Mouse (Mus musculus): Measurements from ENCODE around the gene Alpk1.

Gene Alpk1

DNA sequence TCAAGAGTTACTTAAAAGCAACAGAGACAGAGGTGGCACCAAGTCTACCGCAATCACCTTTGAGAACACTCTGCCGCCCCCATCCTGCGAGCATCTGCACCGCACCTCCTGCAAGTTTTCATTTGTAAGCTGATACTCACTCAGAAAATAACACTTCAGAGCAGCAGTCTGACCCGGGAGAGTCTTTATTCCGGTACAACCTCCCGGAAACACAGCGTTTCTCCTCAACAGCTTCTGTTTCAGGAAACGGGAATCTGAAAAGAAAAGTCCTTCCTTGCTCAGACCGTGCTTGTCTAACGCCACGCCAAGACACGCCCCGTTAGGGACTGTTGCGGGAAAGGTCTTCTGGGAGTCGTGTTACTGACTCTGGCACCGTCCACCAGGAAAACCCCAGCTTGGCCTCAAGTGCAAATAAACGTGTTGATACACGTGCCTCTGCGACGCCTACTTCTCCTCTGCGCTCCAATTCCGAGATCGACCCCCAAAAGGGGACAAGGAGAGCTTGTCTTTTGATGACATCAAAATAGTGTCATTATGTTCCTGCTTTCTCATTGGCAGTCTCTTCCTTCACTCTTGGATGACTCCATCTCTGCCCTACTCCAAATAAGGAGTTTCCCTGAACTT is at the start of gene Alpk1:
Gene Alpk1, minus strand, starts transcription at position 507 of the 624 bp plus-strand sequence.
- DNase-seq (ENCODE audit: low spot score in 2 of 2), result no peak

DNA sequence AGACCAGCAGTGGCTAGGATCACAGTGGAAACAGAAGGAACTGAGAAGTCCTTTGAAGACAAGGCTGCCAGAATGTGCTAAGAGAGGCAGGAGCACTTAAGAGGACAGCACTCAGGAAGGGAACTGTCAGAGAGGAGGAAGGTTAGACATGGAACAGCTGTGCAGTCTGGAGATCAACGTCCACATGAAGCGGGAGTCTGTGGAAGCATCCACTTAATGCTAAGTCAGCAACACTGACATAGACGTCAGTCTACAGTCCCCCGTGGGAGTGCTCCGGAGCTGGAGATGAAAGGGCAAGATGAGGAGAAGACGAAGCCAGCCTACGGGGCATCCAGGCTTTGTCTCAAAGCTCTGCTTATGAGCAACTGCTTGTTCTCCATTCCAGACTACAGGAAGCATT is 46.8 kb upstream of the Alpk1 start:
- no peak for DNase-seq (ENCODE audit: low spot score in 2 of 2)

DNA sequence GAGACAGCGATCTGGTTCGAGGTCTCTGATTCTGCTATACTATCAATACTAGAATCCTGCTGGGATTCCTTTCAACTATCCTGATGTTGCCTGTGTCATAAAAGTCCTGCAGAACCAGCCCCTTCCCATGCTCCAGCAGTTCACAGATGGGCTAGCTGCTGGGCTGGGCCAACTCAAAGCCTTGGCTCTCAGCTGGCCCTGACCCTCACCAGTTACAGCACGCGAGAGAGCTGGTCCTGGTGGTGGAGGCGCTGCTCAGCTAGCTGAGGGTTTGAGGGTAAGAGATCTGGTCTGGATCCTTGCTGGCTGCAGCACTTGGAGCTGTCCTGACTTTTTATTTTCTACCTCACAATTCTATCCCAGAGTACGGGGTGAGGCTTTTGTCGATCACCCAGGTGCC is 46.2 kb upstream of the Alpk1 start:
- DNase-seq (ENCODE audit: low spot score in 2 of 2), result no peak

DNA sequence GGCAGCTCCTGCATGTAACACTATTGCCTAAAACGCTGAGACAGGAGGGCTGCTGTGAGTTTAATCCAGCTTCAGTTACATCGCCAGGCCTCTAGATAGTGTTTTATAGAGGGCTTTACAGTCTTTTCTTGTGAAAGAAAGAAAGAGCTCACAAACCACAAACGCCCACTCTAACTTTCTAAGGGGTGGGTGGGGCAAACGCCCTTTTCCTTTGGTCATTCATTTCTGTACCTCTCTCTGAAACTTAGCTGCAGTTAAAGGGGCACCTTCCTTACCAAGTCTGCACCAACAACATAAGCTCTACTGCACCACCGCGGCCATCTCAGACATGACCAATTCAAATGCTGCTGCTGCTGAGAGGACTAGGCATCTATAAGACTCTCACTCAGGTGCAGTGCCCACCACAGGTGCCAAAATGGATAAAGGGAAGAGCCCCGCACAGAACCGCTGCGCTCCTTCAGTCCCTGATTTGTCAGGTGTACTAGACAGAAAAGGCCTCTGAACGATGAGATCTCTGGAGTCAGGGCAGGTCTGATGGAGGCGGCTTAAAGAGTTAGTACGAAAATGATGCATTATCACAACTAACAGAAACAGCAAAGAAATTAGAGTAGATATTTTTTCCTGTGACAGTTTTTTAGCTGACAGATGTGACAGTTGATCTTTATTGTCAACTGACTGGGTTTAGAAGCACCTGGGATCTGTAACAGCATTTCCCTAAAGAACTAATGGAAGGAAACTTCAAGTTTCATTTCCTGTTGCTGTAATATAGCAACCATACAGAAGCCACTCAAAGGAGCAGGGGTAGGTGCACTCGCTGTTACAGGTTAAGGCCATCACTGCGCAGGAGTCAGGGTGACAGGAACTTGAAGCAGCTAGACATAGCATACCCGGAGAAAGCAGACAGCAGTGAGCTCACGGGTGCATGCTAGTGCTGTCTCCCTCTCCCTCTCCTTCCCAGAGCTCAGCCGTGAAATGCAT is 43.8 kb upstream of the Alpk1 start:
- DNase-seq (ENCODE audit: low spot score in 2 of 2), result no peak

DNA sequence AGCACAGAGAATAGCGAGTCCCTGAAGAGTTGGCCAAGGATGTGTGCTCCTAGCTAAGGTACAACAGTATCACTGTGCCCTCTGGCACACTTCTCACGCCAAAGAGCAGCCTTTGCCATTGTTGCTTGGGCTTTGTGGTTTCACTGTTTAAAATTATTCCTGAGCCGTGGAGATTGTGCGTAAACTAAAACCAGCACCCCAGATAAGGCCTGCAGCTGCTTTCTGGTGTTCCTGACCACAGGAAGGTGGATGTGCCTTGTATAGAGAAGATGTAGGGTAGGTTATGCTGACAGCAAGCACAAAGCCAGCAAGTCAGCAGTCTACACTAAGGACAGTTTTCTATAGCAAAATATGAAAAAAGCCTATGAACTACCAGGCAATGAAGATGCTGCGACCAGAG is 40.9 kb upstream of the Alpk1 start:
- DNase-seq (ENCODE audit: low spot score in 2 of 2), result no peak

DNA sequence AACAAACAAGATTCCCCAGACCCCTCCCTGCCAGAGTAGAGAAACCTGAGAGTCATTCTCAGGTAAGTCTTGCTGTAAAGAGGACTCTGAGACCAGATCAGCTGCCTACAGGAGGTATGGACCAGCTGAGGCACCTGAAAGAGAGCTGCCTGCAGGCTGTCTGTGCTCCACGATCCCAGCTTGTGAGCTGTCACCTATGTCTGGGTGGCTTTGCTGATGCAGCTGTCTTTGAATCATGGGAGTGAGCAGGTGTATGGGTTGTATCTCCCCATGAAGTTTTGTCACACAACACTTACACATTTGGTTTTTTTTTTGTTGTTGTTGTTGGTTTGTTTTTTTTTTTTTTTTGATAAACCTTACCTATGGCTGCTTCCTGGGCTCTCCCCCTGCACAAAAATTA is 40.1 kb upstream of the Alpk1 start:
- no peak for DNase-seq (ENCODE audit: low spot score in 2 of 2)

DNA sequence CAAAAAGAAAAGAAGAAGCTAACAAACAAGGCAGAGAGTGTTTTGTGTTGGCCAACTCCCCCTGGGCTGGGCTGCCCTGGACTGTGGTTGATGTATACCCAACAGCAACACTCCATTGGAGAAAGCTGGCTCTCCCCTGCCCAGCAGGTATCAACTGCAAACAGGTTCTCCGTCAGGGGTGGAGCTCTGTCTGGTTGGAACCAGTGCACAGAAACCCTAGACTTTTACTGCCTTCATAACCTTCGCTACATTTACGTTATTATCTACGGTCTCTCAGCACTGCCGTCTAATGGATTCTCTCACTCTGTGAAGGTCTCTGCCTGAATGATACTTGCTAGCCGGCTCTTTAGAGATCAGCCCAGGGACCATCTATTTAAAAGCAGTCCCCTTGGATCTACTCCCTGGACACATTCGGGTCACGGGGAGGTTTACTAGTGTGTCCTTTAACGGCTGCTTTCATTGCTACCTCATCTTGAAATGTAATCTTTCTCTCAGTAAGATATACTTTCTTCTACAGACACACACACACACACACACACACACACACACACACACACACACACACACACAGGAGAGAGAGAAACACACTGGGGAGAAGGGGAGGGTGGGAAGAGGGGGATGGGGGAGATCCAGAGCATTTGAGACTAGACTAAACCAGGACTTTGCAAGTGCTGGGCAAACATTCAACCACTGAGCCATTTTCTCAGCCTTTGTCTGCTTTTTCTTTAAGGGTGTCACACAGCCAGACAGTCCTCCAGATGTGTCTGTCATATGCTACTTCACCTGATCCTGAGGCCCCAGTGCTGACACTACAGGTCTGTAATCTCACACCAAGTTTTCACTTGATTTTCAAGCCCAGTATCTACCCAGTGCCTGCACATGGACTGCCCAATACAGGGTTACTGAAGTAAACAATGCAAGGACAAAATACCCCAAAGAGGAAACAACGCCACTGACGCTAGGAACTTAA is 38.7 kb upstream of the Alpk1 start:
- no peak for DNase-seq (ENCODE audit: low spot score in 2 of 2)

DNA sequence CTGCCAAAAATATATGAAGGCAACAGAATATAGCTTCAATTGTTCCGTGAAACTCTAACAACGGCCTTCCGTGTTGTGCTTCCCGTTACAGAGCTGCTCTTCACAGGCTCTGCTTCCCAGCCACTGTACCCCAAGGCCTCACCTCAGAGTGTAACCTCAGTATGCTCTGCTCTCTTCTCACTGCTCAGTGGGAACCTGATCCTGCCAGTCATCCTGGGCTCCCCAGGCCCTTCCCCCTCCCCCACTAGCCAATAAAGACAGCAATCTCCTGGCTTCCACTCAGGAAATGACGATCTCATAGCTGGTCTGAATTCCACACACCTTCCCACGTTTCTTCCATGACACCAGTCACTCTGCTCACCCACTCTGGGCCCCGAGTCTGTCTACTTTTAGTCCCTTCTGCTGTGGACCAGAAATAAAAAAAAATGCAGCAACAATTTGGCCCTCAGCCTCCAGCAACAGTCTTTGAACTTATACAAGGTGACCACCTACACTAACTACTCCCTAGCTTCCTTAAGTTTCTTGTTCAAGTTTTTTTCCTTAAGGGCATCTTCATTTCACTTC is 36.9 kb upstream of the Alpk1 start:
- no peak for DNase-seq (ENCODE audit: low spot score in 2 of 2)

DNA sequence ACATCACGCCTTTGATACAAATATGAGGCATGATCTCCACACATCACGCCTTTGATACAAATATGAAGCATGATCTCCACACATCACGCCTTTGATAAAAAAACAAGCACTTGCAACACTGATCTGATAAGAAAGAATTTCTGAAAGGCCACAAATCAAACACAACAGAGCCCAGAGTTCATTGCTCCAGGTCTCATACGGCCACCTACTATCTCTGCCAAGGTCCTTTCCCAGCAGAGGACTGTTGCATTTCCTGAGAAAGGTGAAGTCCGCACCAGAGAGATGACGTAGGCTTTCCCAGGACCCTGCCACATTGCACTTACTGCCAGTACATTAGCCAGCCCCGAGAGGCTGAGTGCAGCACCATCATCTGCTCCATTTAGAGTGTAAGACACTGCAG is 28.8 kb upstream of the Alpk1 start:
- DNase-seq (ENCODE audit: low spot score in 2 of 2), result no peak

DNA sequence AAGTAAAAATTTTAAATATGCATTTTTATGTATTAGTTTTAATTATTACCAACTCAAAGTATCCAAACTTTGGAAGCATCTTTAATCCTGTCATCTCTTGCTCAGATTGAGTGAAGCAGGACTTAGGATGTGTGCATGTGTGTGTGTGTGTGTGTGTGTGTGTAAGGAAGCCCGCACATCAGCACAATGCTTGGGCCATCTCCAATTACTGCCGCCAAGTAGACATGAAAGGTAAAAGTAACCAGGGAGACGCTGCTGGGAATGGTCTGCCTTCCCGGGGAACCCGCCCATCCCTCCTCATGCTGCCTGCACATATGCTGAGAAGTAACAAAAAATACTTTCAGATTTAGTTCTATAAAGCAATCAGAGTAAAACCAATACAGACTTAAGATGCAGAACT is 27.5 kb upstream of the Alpk1 start:
- DNase-seq (ENCODE audit: low spot score in 2 of 2), result no peak

DNA sequence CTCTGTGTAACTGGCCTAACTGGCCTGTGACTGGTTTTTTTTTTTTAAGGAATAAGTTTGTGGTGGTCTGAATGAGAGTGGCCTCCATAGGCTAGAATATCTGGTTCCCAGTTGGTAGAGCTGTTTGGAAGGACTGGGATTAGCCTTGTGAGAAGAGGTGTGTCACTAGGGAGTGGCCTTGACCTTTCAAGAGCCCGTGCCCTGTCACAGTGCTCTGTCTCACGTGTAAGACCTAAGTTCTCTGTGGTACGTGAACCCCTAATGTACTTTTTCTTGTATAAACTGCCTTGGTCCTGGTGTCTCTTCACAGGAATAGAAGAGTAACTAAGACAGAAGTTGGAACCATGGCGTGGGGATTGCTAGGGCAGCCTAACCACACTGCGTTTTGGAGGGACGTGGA is 25.7 kb upstream of the Alpk1 start:
- no peak for DNase-seq (ENCODE audit: low spot score in 2 of 2)

DNA sequence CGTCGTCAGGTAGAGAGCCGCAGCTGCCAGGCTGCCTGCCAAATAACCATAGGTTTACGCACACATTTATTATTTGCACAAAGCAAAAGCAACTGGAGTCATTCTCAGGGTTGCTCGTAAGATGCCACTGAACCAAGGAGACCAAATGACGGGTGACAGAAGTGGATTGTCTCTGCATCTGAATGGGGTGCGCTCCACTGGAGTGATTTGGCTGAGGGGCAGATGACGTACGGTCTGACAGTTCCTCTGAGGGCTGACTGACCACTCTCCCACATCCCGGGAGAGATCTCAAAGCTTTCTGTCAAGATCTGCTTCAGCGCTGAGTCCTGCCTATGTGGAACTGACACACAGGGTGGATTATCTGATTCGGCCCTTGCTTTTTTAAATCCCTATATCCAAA is 24.7 kb upstream of the Alpk1 start:
- DNase-seq (ENCODE audit: low spot score in 2 of 2), result no peak

DNA sequence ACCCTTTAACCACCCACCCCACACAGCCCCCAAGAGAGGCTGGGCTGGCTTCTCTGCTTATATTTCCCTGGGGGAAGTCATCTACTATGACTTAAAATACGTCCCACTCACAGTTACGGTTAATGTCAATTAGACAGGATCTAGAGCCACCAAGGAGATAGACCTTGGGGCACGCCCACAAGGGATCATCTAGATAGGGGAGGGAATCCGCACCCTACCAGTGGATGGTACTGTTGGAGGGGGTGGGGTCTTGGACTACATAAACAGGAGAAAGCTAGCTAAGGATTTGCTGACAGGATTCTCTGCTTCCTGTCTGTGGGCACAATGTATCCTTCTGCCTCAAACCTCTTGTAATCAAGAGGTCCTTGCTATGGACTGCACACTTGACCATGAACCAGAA is 24.1 kb upstream of the Alpk1 start:
- no peak for DNase-seq (ENCODE audit: low spot score in 2 of 2)

DNA sequence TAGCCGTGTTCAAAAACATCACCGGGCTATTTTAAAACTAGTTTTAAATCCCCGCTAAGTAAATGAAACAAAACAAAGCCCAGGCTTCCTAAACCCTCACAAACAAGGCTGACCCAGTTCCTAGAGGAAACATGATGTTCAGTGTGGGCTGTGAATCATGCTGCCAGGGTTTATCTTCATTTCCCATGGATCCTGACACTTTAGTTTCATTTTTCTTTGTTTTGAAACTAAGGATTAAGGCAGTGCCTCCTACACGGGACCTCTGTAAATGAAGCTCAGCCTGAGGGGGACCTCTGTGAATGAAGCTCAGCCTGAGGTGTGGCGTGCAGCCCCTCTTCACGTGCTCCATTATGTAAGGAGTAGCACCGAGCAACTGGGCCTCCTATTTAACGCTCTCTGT is 22.5 kb upstream of the Alpk1 start:
- DNase-seq (ENCODE audit: low spot score in 2 of 2), result peak in 1 of 2 experiments; percentile 23

DNA sequence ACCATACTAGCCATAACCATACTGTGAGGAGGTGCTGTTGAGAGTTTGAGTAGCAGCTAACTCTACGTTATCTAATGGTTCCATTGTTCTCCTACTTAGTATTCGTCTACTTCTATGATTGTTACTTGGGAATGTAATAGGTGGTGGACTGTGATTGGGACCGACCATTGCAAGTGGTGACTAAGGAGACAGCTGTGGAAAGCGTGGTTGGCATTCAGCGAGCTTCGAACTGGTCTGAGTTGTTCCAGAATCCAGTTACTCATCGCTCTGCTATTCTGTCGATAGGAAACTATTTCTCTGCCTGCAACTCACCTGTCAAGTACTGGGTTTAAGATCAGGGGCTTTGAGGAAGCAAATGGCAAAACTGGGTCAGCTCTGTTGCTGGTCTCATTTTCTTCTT is 20.8 kb upstream of the Alpk1 start:
- DNase-seq (ENCODE audit: low spot score in 2 of 2), result no peak

DNA sequence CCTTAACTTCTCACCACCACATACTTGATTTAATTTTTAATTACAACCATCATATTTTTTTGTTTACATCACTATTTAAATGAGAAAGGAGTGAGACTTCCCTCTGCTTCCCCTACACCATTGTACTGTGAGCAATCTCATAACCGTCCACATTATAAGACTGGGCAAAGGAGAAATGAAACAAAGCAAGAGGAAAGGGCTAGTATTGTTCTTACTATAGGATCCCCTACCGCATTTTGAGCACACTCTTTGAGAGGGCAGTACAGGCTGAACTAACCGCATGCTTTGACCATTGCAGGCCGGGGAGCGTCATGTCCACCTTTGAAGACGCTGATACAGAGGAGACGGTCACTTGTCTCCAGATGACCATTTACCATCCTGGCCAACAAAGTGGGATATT is 15.9 kb upstream of the Alpk1 start:
- no peak for DNase-seq (ENCODE audit: low spot score in 2 of 2)

DNA sequence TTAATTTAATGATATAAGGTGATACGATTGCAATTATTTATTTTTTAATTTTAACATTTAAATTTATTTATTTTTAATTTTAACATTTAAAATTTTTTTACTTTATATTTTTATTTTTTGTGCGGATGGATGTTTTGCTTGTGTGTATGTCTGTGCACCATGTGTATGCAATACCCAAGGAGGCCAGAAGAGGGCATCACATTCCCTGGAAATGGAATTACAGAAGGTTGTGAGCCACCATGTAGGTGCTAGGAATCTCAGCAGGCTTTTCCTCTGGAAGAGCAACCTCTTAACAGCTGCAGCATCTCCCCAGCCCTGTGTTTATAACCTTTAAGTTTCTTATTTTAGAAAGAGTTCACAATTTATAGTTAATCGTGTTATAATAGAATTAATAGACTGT is 15.4 kb upstream of the Alpk1 start:
- DNase-seq (ENCODE audit: low spot score in 2 of 2), result no peak

DNA sequence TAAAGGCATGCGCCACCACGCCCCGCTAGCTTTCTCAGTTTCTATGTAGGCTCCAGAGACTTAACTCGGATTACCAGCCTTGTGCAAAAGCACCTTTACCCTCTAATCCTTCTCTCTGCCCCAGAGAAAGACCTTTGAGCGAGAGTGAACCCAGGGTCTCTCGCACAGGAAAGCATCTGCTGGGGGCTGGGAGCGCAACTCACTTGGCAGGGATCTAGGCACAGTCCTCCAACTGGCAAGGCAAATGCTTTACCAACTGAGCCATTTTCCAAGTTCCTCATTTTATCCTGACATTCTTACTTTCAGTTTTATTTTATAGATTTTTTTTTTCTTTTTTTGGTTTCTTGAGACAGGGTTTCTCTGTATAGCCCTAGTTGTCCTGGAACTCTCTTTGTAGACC is 12.7 kb upstream of the Alpk1 start:
- DNase-seq (ENCODE audit: low spot score in 2 of 2), result no peak

DNA sequence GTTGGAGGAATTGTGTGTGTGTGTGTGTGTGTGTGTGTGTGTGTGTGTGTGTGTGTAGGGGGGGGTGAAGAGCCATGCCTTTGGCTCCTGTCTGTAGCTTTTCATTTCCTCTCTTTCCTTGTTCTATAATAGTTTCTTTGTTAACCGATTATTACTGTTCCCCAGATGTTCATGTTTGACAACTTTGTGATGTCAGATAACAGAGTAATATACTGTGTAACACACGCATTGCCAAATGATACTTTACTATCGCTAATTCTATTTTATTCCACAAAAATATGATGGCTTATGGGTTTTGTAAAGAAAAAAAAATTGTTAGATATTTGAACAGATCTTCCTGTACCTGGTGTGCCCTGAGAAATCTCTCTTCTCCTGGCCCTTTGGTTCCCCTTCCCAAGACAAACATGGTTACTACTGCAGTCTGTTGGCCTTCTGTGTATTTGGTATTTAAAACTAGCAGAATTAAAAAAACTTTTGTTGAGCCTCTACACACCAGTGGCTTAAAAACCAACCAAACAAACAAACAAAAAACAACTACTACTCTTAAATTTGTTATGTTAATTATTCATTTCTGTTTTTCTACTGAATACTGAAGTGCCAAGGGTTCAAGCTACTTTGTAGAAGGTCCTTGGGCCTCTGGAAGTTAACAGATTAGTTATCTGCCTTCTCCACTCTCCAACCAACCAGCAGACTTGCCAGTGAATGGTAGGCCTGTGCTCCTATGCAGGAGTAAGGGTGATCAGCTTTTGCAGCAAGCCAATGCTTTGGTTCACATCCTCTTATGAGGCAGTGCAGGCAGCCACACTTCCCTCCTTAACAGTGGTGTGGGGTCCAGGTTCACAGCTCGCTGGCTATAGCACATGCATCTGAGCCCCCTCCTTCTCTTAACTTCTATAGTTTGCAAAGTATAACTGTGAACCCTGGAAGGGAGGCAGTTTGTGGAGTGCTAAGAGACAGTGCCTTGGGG is 11.6 kb upstream of the Alpk1 start:
- no peak for DNase-seq (ENCODE audit: low spot score in 2 of 2)

DNA sequence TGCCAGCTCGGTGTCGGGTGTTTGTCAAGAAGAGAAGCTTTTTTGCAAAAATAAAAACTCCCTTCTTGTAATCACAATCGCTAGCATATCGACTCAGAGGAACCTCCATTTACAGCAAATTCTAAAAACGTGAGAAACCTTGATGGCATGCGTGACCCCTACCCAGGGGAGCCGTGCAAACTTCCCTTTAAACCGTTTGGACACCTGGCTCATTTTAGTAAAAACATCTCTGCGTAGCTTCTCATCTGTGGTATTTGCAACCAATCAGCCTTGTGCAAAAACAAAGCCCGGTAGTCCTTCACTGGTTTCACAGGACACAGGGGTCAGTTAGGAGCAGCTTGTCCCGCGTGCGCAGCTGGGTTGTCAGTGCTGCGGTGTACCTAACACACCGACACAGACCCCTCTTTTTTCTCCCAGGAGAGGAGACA is 10.7 kb upstream of the Alpk1 start:
- DNase-seq (ENCODE audit: low spot score in 2 of 2), result no peak
